Mouse (Mus musculus): ENCODE measurements at regions not wholly inside any gene's neighbourhood (a gene's known extent, or its start where the extent isn't known, plus 50 kb on each side); places are given as distances from the start of the nearest gene placed in this dataset.
"Not testable (repeated sequence)": the region's sequence is repeated elsewhere in the genome, so short reads cannot be mapped to it uniquely, and the experiment has no call there.

DNA sequence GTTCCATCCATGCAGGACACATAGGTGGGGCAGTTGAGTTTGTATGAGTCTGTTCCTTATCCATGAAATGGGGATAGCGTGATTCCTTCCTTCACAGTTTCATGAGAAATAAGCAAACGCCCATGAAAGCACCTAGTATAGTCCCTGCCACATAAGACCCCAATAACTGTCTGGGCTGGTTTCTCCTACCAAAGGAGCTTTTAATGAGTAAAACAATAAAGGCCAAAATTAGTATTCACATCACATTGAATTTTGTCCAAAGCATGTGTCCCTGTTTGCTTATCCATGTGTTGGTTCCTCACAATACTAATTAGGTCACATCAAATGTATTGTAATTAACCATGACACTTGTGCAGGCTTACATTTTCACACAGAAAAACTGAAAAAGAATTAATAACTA, 221.3 kb downstream of the Prdm13 start:
- no peak for DNase-seq (ENCODE audit: low spot score in 2 of 2)

DNA sequence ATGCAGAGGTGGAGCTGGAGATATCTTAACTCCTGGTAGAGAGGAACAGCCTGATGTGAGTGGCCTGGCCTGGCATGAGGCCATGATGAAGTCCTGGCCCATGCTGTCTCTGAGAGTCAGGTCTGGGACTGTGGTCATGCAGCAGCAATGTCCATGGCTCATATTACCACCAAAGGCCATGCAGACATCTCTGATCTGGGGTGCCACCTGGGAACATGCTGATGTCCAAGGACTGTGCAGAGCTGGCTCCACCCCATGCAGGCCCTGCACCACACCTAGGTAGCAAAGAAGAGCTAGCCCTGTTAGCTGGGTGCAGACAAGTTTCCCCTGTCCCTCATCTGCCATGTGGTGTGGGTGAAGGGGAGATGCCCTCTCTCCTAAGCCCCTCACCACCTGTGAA, 244.5 kb downstream of the Prdm13 start:
- DNase-seq (ENCODE audit: low spot score in 2 of 2) = no peak

DNA sequence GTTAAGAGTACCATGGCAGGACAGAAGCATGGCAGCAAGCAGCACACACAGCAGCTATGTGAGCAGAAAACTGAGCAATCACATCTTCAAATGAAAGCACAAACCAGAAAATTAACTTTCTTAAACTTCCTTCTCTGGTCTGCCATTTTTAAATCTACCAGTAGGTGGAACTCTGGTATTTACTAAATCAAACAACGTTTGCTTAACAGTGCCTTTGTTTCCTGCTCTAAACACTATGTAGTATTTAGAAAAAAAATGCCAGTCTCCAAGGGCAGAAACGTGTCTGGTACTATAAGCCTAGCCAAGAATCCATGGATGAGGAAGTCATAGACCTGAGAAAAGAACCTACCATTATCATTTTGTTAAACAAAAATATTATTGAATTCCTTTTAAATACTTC, 249.1 kb downstream of the Prdm13 start:
- DNase-seq (ENCODE audit: low spot score in 2 of 2) = no peak

DNA sequence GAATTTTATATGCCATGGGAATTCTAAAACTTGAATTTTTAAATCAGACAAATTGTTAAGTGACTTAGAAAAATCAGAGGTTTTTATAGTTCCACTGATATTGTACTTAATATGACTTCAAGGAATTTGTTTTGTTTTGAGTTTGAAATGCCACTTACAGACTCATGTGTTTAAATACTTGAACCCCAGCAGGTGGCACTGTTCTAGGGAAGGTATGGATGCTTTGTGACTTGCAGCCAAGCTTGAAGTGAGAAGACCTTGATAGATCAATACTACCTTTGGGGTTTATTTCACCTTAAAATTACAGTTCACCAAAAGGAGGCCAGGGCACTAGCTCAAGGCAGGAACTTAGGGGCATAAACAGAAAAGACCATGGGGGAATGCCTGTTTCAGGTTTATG, 277.9 kb downstream of the Prdm13 start:
- DNase-seq (ENCODE audit: low spot score in 2 of 2) = no peak

DNA sequence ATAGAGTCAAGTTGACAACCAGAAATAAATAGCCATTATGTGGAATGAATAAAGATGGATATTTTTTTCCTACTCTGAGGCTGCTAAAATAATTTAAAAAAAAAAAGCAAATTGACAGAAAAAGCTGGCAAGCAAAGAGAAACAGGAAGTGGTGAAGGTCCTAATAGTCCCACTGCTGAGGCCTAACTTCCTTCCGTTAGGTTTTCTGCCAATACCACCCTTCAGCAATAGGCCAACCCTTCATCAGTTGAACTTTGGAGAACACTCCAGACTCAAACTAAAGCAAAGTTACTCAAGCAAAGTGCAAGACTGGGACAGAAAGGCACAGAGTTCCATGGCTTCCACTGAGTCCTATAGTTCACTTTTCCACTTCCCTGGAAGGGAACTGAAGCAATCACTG, 316.4 kb downstream of the Prdm13 start:
- no peak for DNase-seq (ENCODE audit: low spot score in 2 of 2)

DNA sequence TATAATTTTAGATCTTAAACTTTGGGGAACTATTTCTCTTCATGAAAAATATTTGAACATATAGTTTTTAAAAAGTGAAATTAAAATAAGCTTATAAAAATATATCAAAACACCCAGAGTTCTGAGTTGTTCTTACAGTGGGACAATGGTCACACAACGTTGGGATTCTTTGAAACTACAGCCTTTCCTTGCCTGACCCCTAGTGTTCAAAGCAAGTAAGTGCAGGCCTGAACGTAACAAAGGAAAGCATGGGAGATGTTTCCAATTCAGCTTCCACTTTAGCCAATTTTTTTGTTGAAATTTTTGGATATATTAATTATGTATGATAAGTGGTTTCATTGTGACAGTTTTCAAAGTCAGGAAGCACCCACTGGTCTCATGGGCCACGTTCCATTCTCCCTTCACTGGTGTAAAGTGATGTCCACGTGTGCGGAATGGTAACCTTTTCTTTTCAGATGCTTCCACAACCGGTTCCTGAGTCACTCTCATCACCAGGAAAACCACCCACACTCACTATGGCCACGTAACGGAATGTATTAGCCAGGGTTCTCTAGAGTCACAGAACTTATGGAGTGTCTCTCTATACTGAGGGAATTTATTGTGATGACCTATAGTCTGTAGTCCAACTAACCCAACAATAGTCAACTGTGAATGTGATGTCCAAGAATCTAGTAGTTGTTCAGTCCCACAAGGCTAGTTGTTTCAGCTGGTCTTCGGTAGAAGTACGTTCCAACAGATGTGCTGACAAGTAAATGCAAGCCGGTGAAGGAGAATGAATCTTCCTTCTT, 317.3 kb downstream of the Prdm13 start:
- no peak for DNase-seq (ENCODE audit: low spot score in 2 of 2)

DNA sequence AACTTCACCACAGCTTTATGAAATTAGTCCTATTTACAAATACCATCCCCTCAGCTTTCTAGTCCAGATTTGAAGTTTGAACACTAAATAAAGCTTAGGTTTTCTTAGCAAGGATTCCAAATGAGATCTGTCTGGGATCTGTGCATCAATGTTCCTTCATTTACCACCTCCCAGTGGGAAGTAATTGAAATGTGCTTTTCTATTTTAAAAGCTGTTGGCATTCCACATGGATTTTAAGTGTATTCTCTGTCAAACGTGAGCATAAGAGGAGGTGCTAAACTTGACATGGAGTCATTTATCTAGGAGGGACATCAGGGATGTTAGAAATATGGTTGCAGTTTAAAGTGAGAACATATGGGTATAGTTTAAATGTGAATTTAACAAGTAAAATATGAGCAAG, 364.0 kb downstream of the Prdm13 start:
- DNase-seq (ENCODE audit: low spot score in 2 of 2) = no peak

DNA sequence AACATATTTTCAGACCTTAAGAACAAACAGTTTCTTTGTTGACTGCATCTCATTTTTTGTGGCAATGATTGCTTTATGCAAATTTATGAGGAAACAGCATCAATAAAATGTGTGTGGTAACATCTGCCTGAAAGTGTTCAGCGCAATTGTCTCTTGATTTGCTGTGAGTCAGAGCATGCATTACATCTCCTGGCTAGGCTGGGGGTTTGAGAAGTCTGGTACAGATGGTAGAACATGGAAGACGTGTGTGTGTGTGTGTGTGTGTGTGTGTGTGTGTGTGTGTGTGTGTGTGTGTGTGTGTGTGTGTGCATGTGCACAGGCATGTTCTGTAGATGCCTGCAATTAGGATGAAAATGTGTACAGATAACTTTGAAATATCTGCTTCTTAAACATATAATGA, 376.5 kb downstream of the Prdm13 start:
- not testable (repeated sequence) for DNase-seq (ENCODE audit: low spot score in 2 of 2)

DNA sequence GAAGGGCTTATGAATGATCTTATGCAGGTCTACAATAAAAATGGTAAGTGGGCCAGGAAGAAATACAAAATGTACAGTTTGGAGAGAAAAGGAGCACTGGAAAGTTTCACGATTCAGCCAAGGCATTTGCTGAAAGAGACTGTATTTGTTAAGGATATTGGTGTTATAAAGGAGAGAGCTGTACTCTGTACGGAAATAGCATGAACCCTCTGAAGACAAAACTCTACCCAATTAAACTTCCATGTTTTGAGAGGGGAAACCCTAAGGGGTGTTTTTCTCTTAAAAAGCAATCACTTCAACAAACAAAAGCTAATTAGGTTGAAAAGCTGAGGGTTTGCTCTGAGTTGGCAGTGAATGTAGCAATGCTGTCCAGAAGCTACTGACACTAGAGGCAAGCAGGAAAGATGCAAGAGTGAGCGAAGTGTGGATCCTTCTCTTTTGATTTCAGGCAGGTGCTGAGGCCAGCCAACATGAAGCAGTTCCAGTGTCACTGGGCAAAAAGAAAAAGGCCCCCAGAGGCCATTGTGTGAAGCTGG, 378.2 kb downstream of the Prdm13 start:
- DNase-seq (ENCODE audit: low spot score in 2 of 2) = no peak

DNA sequence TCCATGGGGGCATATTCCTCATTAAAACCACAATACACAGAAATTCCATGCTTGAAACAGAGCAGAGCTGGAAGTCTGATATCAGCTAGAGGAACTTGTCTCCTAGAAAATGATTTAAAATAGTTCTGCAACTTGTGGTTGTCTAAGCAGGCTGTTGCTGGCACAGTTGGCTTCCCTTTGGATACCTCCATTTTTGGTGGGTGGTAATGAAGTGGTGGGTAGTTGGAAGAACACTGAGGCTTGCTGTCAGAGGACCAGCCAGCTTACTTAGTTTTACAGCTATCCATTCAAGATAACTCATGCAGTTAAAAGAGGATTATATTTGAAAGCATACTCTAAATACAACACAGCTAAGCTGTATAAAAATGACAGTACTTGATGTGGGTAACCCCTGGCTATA, 385.6 kb downstream of the Prdm13 start:
- DNase-seq (ENCODE audit: low spot score in 2 of 2) = no peak

DNA sequence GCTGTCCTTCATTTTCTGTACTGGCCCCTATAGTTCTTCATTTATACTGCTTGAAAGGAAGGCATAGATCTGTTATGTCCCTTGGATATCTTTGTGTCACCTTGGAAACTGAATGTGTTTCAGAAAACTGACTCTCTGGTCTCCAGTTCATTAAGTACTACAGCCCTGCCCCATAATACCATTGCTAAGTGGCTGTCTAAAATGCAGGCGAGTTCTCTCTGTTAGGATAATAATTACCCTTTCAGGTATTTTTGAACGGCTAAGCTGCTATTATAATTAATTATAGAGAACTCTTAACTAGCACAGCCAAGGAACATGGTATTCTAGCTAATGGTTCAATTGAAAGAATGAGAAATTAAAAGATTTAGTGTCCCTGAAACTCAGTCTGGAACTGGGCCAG, 418.5 kb downstream of the Prdm13 start:
- no peak for DNase-seq (ENCODE audit: low spot score in 2 of 2)

DNA sequence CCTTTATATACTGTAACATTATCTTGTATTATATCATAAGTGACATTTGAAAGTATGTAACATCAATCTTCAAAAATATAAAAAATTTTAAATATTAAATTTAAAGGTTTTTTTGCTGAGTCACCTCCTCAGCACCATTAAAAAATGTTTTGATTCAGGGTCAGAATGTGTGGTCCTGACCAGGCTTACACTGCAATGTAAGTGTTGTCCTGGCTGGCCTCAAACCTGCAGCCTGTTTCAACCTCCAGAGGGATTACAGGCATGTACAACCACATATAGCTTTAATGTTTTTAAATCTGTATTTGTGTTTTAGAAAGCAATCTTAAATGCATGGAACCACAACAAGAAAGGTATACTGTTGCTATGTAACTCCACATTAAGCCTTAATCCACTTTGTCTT, 418.9 kb downstream of the Prdm13 start:
- no peak for DNase-seq (ENCODE audit: low spot score in 2 of 2)

DNA sequence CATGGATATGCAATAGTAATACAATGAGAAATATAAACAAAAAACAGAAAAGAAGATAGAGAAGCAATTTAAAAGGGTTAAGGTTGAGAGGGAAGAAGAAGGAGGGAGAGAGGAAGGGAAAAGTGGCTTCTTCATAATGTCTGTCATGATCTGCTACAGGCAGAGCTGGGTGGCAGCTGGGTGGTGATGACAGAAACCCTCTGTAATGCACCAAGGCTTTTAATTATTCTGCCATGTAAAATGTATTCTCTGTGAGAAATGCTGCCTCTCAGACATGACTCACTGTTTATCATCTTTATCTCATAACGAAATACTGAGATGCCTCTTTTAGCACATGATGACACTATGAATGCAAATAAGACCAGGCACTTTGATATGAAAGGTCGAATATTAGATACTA, 435.4 kb downstream of the Prdm13 start:
- no peak for DNase-seq (ENCODE audit: low spot score in 2 of 2)

DNA sequence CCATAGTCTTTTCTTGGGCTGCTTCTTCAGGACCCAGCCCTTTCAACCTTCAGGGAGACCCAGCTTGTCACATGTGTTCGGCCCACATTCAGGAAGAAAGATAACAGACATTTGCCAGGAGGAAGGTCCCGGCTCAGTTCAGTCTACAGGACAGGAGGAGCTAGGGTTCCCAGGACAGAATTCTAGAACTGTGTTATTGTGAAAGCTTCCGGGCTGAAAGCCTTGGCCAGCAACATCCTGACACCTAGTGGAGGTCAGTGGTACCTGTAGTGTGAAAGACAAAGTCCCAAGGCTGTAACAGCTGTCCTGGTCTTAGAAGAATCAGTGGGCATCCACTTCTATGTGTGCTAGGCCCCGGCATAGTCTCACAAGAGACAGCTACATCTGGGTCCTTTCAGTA, 463.1 kb downstream of the Prdm13 start:
- peak; percentile 1 to 17 for DNase-seq (ENCODE audit: low spot score in 2 of 2)

DNA sequence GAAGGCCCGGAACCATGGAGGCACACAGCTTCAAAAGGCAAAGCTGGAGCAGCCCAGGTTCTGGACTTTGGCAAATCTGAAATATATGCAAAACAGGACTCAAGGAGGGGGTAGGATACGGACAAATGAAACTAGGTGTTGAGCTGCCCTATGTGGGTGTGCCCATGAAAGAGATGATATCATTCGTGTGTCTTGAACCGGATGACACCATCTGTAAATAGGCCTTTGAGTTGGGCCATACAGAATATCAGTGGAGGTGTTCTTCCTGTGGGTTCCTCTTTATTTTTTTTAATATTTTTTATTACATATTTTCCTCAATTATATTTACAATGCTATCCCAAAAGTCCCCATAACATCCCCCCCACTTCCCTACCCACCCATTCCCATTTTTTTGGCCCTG, 478.1 kb downstream of the Prdm13 start:
- DNase-seq (ENCODE audit: low spot score in 2 of 2) = no peak

DNA sequence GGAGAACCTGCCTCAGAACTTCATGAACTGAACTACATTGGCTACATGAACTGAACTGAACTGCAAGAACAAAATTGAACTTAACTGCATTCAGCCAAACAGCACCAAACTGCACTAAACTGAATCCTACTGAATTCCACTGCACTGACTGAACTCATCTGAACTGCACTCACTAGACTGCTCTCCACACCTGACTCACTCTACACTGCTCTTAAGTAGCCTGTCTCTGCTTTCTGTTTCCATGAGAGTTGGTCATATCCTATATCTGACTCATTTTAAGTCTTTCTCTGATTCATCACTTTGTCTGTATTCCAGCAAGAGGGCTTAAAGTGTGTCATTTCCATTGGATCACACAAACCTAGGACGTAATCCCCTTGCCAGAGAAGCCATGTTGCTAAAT, 490.1 kb downstream of the Prdm13 start:
- DNase-seq (ENCODE audit: low spot score in 2 of 2) = no peak

DNA sequence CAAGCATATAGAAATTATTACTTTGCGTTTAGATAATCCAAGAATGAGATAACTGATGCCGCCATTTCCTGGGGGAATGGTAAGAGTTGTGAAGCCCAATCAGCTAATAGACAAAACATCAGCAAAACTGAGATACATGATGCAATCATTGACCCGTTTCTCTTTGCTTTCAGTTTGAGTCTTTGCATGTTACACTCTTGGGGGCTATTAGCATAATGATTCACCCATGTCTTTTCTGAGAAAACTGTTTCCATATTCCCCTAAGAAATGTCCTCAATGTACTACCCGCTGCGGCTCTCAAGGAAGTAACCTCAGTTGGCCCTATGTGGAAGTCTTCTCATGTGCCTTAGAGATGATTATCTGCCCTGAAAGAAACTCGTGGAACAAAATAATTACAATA, 512.0 kb downstream of the Prdm13 start:
- DNase-seq (ENCODE audit: low spot score in 2 of 2) = no peak

DNA sequence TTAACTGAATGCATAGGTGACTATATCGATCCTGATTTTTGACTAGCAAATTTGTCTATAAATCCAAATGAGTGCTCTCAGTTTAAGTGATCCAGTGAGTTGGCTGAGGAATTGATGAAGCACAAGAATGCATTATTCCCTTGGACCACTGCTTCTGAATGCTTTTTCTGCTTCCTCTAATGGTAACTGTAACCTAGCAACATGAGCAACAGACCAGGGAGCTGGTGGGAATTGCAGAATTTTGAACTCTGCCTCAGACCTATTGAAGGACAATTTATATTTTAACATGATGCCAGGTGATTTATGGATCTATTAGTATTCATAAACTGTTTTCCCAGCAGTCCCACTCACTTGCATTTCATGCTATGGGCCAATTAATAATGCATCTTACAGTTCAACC, 512.7 kb downstream of the Prdm13 start:
- no peak for DNase-seq (ENCODE audit: low spot score in 2 of 2)

DNA sequence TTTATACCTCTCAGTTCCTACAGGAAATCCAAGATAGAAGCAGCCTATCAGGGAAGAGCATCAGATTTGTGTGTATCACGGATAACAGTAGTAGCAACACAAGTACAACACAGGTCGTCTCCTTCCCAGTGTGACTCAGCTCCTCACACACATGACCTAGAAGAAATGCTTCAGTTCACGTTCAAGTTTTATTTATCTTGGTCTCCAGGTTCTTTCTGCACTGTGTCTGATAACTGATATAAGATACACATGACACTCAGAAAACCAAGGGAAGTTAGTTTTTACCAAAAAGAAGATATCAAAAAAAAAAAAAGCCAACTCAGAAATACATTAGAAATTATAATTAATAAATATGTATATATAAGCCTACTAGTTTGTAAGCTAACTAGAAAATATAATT, 515.0 kb downstream of the Prdm13 start:
- DNase-seq (ENCODE audit: low spot score in 2 of 2) = no peak

DNA sequence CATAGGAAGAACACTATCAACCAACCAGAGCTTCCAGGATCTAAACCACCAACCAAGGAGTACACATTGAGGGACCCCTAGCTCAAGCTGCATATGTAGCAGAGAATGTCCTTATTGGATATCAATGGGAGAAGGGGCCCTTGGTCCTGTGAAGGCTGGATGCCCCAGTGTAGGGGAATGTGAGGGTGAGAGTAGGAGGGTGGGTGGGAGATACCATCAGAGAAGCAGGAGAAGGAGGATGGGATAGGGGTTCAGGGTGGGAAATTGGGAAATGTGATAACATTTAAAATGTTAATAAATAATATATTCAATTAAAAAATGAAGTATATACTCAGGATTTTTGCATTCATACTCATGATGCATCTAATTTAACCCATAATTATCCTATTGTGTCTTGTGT, 523.6 kb downstream of the Prdm13 start:
- no peak for DNase-seq (ENCODE audit: low spot score in 2 of 2)

DNA sequence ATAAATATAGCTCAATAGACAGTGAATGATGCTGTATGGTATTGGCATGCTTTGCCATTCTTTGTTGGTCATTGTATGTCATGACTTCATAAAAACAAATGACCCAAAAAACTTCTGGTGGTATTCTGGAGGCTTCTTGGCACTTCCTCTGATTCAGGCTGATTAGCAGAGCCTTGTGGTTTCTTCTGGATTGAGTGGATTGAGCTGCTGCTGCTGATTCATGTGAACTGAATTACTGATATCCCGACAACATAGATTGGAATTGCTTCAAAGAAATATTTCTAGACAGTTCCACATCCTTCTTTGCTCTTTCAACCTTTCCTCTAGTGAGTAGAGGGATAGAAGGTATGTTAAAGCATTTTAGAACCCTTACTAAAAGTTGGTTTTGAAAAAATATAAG, 559.9 kb downstream of the Prdm13 start:
- DNase-seq (ENCODE audit: low spot score in 2 of 2) = no peak

DNA sequence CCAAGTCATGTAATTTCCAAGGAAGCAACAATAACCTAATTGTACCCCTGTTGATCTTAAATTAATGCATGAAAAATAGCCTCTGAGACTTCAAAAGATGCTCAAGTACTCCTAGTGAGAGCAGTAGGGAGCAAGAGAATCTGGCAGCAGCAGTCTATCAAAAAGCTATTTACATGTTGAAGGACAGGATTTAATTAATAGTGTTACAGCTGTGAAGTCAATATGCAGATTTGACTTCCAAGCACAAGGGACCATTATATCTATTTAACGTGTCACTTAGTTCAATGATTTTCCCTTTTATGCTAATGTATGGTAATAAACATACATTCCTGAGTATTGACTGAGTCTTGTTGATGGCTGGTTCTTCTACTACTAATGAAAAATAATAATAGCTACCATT, 590.0 kb downstream of the Prdm13 start:
- DNase-seq (ENCODE audit: low spot score in 2 of 2) = no peak

DNA sequence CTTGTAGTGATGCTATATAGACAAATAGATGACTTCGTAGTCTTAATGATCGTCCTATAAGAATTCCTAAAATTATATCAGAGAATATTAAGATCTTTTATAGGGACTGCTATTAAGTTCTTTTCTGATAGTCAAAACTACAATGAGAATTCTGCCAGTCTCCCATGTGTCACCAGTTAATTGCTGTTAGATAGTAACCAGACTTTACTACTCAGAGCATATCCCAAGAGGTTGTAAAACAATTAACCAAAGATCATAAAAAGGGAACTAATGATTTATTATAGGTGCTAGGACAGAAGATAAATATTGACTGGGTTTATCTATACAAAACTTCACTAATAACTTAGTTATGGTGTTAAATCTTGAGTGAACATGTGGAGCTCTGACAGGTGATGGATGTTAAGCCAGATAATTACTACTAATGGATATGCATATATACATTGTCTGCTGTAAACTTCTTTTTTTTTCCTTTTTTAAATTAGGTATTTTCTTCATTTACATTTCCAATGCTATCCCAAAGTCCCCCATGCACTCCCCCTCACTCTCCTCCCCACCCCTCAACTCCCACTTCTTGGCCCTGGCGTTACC, 615.5 kb downstream of the Prdm13 start:
- DNase-seq (ENCODE audit: low spot score in 2 of 2) = no peak
